Mouse (Mus musculus): ENCODE results near the gene Ikbke.

DNA sequence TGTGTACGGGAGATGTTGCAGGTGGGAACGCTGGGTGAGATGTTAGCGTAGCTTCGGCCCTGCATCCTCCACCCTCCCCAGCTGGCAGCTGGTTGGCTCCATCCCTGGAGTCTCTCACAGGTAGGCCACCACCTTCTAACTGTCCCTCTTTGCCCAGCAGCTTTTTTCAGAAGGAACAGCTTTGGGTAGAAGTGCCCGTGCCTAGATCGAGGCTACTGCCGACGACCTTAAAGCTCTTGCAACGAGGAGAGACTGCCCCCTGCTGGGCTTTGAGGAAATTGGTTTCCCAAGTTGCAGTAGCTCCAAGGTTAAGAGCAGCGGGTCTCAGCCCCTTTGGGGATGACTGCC is 19.1 kb downstream of the Ikbke start:
- TF ChIP-seq CTCF (IDR thresholded peaks at IDR 0.05; ENCODE audit: low read depth) = peak; percentile 88
- TF ChIP-seq EP300 (IDR thresholded peaks at IDR 0.05; ENCODE audit: low read depth) = no peak
